Mouse (Mus musculus) C2C12 (cell line): Measurements from ENCODE around the gene Lamb3. TPM values are rescaled to one million over a fixed set of nuclear protein-coding genes. Genes with fewer than 3 reads are reported as not detected.
"Not testable (repeated sequence)": the region's sequence is repeated elsewhere in the genome, so short reads cannot be mapped to it uniquely, and the experiment has no call there.

Source experiments
- H3K27me3 ChIP-seq: one replicate; pipeline ENCODE4 v1.6.1; 2011; ENCODE audit not compliant: control insufficient read depth, insufficient read depth, insufficient read length
- H3K36me3 ChIP-seq: one replicate; pipeline ENCODE4 v1.6.1; 2011; ENCODE audit not compliant: control insufficient read depth, insufficient read depth
- H3K4me3 ChIP-seq: one replicate; pipeline ENCODE4 v1.5.1; 2011; ENCODE audit warnings: mild to moderate bottlenecking, control low read depth; ENCODE audit not compliant: poor library complexity, insufficient read depth, severe bottlenecking
- H3K79me2 ChIP-seq: one replicate; pipeline ENCODE4 v1.6.1; 2011; ENCODE audit not compliant: control insufficient read depth, insufficient read depth
- H3K79me3 ChIP-seq: one replicate; pipeline ENCODE4 v1.6.1; 2011; ENCODE audit warnings: low read depth, control low read depth
- H3ac ChIP-seq: one replicate; pipeline ENCODE3; 2011; ENCODE audit warnings: low read depth; ENCODE audit not compliant: control insufficient read depth, insufficient read length
- CEBPB ChIP-seq: IDR thresholded peaks from one replicate; pipeline ENCODE4 v1.6.1; 2011; ENCODE audit warnings: low read depth, mild to moderate bottlenecking, control low read depth, moderate library complexity
- CTCF ChIP-seq: IDR thresholded peaks from one replicate; pipeline ENCODE4 v1.5.1; 2011; ENCODE audit not compliant: control insufficient read depth, insufficient read depth, insufficient read length
- FOSL1 ChIP-seq: IDR thresholded peaks from one replicate; pipeline ENCODE4 v1.8.0; 2011; ENCODE audit warnings: mild to moderate bottlenecking, low read length; ENCODE audit not compliant: poor library complexity, insufficient read depth, severe bottlenecking
- MAX ChIP-seq: IDR thresholded peaks from one replicate; pipeline ENCODE4 v1.6.1; 2011; ENCODE audit warnings: mild to moderate bottlenecking, control low read depth
- MYOD1 ChIP-seq: IDR thresholded peaks from one replicate; pipeline ENCODE4 v1.6.1; 2011; ENCODE audit warnings: low read depth; ENCODE audit not compliant: control insufficient read depth, insufficient read length
- MYOG ChIP-seq: IDR thresholded peaks from one replicate; pipeline ENCODE4 v1.6.1; 2011; ENCODE audit not compliant: control insufficient read depth, insufficient read length; ENCODE audit errors: extremely low read depth
- USF1 ChIP-seq: IDR thresholded peaks from one replicate; pipeline ENCODE4 v1.6.1; 2011; ENCODE audit warnings: low read depth, mild to moderate bottlenecking, control low read depth, moderate library complexity
- polyA plus RNA-seq: library from polyadenylated mRNA; unstranded; fragments of >200 nt; fragmentation: generic; extraction: Trizol; gene quantifications from one replicate; pipeline ENCODE4 v1.2.1, GENCODE M21; 2012; ENCODE audit warnings: missing spikeins

Gene Lamb3
- polyA plus RNA-seq, 1 experiment: 5.3 TPM

GRCm38 (mm10) chr1:193242863-193243262 lies 35.4 kb downstream of the Lamb3 start:
- H3K4me3 ChIP-seq: no peak overlapping the region

GRCm38 (mm10) chr1:193243571-193244193 lies 36.2 kb downstream of the Lamb3 start:
- Histone ChIP-seq H3ac (no peak overlapping the region), H3K4me3 (no peak overlapping the region), H3K27me3 (no peaks in the 10 kb centered on the region), H3K79me2 (no peaks in the 10 kb centered on the region), H3K79me3 (no peaks in the 10 kb centered on the region), H3K36me3 (no peaks in the 10 kb centered on the region)
- TF ChIP-seq CEBPB (no peak), MYOG (no peak), MYOD1 (no peak), MAX (no peak), CTCF (no peak), USF1 (no peak), FOSL1 (no peak)

More at GRCm38 (mm10) chr1:193242863-193243262, 35.4 kb downstream of the Lamb3 start:
- TF ChIP-seq FOSL1 (no peak), MYOD1 (no peak), MAX (no peak), CEBPB (no peak)
- H3K36me3 ChIP-seq: no peaks in the 10 kb centered on the region
- H3K79me2 ChIP-seq: no peaks in the 10 kb centered on the region
- no peaks in the 10 kb centered on the region for H3K79me3 ChIP-seq
- no peaks in the 10 kb centered on the region for H3K27me3 ChIP-seq
- H3ac ChIP-seq: no peak overlapping the region

GRCm38 (mm10) chr1:193244235-193244634 lies 36.7 kb downstream of the Lamb3 start:
- no peak for TF ChIP-seq USF1
- no peak for TF ChIP-seq CEBPB
- no peak for TF ChIP-seq MYOG
- no peak for TF ChIP-seq FOSL1
- TF ChIP-seq CTCF: no peak
- TF ChIP-seq MAX: no peak
- no peak for TF ChIP-seq MYOD1
- H3ac ChIP-seq: no peak overlapping the region
- no peaks in the 10 kb centered on the region for H3K27me3 ChIP-seq
- no peaks in the 10 kb centered on the region for H3K79me2 ChIP-seq
- no peak overlapping the region for H3K4me3 ChIP-seq
- H3K36me3 ChIP-seq: no peaks in the 10 kb centered on the region
- H3K79me3 ChIP-seq: no peaks in the 10 kb centered on the region

- Histone ChIP-seq H3K79me2 (no peaks in the 10 kb centered on the region), H3K36me3 (no peaks in the 10 kb centered on the region), H3ac (no peak overlapping the region), H3K4me3 (no peak overlapping the region), H3K27me3 (no peaks in the 10 kb centered on the region), H3K79me3 (no peaks in the 10 kb centered on the region)
- TF ChIP-seq USF1: no peak
- no peak for TF ChIP-seq FOSL1
- TF ChIP-seq MYOG: no peak
- TF ChIP-seq MAX: no peak
- no peak for TF ChIP-seq CEBPB
- TF ChIP-seq MYOD1: no peak
- TF ChIP-seq CTCF: no peak
These were observed 42.5 kb downstream of the Lamb3 start for GRCm38 (mm10) chr1:193250026-193250425.

- H3K79me3 ChIP-seq: no peaks in the 10 kb centered on the region
- no peak overlapping the region for H3K4me3 ChIP-seq
- H3ac ChIP-seq: no peak overlapping the region
- TF ChIP-seq MAX (no peak), MYOD1 (no peak), FOSL1 (no peak), USF1 (no peak), CEBPB (no peak), CTCF (no peak), MYOG (no peak)
- no peaks in the 10 kb centered on the region for H3K27me3 ChIP-seq
- no peaks in the 10 kb centered on the region for H3K36me3 ChIP-seq
- no peaks in the 10 kb centered on the region for H3K79me2 ChIP-seq
These were observed 43.9 kb downstream of the Lamb3 start for GRCm38 (mm10) chr1:193251386-193251785.

GRCm38 (mm10) chr1:193252616-193253015 lies 45.1 kb downstream of the Lamb3 start:
- H3K36me3 ChIP-seq: no peaks in the 10 kb centered on the region
- H3K27me3 ChIP-seq: no peaks in the 10 kb centered on the region
- H3K4me3 ChIP-seq: no peak overlapping the region
- H3K79me3 ChIP-seq: no peaks in the 10 kb centered on the region
- no peaks in the 10 kb centered on the region for H3K79me2 ChIP-seq
- H3ac ChIP-seq: no peak overlapping the region
- TF ChIP-seq MYOD1 (no peak), MYOG (no peak), CEBPB (no peak), FOSL1 (no peak), CTCF (no peak), USF1 (no peak), MAX (no peak)

- H3K36me3 ChIP-seq, H3K79me3 ChIP-seq, H3K4me3 ChIP-seq, H3ac ChIP-seq, H3K27me3 ChIP-seq, H3K79me2 ChIP-seq: not testable (repeated sequence)
These were observed 46.4 kb downstream of the Lamb3 start for GRCm38 (mm10) chr1:193253895-193254294.
